Mouse (Mus musculus) embryo, embryonic 11 days (tissue): ENCODE data around the gene Uhrf1bp1.
A peak's percentile ranks its signal among the peaks of the same experiment; 100 is the strongest.

ENCODE experiments used
- DNase-seq: peaks from one replicate; pipeline ENCODE4 v3.0.0-alpha.2; 2015

Gene Uhrf1bp1

GRCm38 (mm10) chr17:27911371-27911770, 55.1 kb downstream of the Uhrf1bp1 start:
- no peak for DNase-seq

- no peak for DNase-seq
Measured at GRCm38 (mm10) chr17:27914742-27915141, 58.5 kb downstream of the Uhrf1bp1 start.

GRCm38 (mm10) chr17:27916366-27916765, 60.1 kb downstream of the Uhrf1bp1 start:
- DNase-seq: no peak

DNA sequence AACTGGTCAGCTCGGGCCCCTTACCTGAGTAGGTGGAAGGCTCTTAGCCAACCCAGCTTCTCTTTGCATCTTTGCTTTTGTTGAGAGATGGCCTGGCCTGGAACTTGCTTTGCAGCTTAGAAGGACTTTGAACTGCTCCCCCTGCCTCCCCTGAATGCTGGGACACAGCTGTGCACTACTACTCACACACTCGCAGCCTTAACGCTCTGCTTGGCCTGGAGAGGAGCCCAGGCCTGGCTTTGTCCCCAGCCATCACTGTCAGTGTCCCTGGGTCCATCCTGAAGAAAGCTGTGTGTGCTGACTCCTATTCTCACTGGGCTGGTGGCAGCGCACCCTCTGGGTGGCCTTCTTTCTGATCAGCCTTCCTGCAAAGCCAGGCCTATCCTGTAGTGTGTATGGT, 64.4 kb downstream of the Uhrf1bp1 start:
- no peak for DNase-seq

- no peak for DNase-seq
Measured at GRCm38 (mm10) chr17:27922174-27922712, 66.0 kb downstream of the Uhrf1bp1 start.

DNA sequence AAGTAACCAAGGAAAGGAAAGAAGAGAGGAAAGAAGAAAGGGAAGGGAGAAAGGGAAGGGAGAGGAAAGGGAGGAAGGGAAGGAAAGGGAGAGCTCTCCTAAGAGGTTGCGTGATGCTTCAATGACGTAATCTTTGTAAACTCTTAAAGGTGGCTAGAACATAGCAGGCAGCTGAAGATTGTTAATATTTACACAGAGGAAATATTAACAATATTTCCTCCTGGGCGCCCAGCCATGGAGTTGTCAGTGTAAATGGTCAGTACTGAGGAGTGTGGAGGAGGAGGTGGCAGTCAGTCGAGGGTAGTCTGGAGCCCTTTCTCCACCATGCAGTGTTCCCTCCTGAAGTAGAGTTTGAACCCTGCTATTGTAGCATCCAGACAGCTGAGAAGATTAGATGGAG, 68.8 kb downstream of the Uhrf1bp1 start:
- DNase-seq: no peak

- DNase-seq: no peak
Measured at GRCm38 (mm10) chr17:27925504-27925903, 69.3 kb downstream of the Uhrf1bp1 start.

DNA sequence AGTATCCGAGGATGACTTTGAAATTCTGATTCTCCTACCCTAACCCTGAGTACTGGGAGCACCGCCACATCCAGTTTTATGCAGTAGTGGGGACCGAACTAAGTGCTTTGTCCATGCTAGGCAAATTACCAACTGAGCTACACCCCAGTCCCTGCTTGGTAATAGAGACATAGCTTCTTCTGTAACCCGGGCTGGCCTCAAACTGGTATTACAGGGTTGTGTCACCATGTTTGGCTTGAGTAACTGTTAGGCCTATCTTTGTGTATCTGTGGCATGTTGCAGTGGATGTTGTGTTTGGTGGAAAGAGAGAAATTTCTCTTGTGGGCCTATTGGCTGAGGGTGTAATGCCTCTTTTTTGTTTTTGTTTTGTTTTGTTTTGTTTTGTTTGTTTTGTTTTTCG, 74.0 kb downstream of the Uhrf1bp1 start:
- no peak for DNase-seq

- no peak for DNase-seq
Measured at GRCm38 (mm10) chr17:27931826-27932225, 75.6 kb downstream of the Uhrf1bp1 start.

- no peak for DNase-seq
Measured at GRCm38 (mm10) chr17:27934136-27934910, 78.1 kb downstream of the Uhrf1bp1 start.

DNA sequence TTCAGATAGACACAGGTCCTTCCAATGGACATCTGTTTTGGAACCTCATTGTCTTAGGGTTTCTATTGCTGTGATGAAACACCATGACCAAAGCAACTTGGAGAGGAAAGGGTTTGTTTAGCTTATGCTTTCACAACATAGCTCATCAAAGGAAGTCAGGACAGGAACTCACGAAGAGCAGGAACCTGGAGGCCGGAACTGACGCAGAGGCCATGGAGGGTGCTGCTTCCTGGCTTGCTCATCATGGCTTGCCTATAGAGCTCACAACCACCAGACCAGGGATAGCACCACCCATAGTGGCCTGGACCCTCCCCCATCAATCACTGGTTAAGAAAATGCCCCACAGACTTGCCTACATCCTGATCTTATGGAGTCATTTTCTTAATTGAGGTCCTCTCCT, 78.8 kb downstream of the Uhrf1bp1 start:
- no peak for DNase-seq

DNA sequence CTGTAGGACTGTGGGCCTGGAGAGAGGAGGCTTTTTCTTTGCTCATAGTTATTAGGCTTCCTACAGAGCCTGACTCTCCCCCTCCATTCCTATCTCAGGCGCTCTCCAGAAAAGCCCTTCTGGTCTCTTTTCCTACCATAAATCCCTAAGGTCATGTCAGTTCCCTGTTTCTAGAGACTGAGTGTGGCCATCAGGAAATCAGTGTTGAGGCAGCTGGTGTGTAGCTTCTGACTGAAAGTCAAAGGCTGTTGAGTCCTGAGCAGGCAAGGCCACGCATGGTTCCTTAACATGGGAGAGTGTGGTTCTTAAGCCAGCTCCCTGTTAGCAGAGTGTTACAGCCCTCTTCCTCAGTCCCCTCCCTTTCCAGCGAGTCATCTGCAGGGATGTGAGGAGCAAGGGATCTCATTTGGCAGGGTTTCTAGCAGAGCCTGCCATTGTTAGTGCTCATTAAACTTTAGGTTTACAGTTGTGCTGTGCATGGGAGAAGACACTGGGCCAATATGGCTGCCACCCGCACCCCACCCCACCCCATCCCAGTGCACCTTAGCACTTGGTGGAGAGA, 80.9 kb downstream of the Uhrf1bp1 start:
- no peak for DNase-seq

DNA sequence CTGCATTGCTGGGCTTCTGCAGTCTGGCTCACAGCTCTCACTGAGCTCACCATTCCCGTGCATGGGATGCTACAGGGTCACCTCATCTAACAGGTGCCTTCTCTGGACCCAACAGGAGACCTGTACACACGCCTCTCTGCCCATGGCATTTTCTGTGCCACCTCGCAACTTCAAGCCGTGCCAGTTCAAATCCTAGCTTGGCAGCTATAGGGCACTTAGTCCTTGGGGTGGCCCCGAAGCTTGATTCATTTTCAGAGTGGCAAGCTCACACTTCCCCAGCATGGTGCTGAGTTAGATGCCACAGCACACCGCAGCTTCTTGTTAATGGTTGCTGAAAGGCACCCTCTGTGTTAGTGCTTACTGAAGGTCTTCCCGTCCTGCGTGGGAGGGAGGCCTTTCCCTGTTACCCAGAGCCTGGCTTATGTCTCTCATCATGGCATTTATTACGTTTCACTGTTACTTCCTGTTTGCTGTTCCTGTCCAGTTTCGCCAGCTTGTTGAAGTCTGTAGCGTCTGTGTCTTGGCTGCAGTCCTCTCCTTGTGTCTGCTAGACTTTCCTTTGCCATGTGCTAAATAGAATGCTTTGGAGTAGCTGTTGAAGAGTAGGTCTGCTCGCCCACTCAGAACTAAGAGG, 82.0 kb downstream of the Uhrf1bp1 start:
- peak; percentile 22 for DNase-seq

DNA sequence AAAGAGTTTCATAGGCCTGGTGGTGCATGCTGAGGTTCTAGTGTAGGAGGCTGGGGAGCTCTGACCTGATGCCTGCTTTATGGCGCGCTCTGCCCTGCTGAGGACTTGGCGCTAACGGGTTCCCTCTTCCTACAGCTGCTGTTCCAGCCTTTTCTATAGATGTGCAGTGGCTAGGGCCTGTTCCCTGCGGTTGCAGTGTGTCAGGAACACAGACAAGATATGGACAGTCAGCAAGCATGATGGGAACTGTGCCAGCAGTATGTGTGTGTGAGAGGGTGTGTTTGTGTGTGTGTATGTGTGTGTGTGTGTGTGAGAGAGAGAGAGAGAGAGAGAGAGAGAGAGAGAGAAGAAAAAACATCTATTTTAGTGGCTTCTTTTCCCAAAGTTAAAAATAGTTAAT, 82.8 kb downstream of the Uhrf1bp1 start:
- DNase-seq: no peak

DNA sequence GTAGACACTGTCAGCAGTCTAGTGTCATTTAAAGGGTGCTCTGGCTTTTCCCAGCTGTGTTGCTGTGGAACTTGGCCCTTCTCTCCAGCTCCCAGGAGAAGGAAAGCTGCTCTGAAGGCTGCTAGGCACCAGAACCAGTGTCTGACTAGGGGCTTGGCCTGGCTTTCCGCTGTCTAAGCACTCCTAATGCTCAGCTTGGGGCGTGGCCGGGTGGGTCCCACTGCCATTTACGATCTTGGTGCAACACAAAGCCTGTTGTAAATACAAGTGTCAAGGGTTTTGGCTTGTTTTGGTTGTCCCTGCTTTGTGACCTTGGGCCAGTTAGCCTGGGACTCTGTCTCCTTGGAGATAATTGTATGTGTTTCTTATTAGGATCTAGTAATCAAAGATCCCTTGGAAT, 84.1 kb downstream of the Uhrf1bp1 start:
- DNase-seq: peak; percentile 21

DNA sequence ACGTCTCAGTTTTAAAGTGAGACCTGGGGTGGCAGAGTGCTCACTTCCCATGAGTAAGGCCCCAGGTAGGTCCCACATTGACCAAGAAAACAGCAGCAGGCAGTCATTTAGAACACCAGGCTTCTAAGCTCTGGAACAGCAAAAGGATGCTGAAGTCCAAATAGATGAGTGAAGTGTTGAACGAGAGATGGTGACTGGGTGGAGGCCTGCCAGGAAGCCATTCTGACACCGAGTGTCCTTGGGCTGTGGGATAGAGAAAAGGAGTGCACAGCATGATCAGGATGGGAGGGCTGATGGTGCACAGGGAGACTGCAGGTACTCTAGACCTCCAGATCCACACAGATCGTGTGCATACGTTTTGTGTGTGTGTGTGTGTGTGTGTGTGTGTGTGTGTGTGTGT, 84.9 kb downstream of the Uhrf1bp1 start:
- no peak for DNase-seq

- DNase-seq: no peak
Measured at GRCm38 (mm10) chr17:27941698-27942097, 85.5 kb downstream of the Uhrf1bp1 start.

GRCm38 (mm10) chr17:27942131-27942530, 85.9 kb downstream of the Uhrf1bp1 start:
- DNase-seq: no peak

DNA sequence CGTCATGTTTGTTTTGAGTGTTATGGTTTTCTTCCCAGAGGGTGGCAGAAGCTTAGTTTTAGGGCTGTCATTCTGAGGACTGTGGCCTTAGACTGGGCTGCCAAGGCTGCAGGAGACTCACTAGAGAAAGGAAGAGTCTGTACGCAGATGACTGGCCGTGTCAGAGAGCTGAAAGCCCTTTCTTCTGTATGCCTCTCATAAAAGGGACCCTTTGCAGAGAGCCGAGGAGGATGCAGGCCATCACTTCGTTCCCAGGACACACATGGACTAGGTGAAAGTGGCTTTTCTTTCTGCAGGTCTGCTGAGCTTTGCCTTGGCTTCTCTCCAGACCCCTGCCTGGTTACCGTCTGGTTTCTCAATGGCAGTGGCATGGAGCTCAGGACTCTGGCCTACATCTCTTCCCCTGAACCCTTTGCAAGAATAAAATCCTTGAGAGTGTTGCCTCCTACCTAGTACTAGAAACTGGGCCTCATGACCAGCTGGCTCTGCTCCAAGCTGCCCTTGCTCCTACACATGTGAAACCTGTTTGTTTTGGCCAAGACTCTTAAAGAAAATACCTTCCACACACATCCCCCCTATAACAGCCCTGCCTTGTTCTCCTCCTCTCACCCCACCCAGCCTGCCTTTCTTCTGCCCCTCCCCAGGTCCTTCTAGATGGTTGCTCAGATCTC, 89.4 kb downstream of the Uhrf1bp1 start:
- DNase-seq: no peak

- no peak for DNase-seq
Measured at GRCm38 (mm10) chr17:27946371-27946770, 90.1 kb downstream of the Uhrf1bp1 start.

DNA sequence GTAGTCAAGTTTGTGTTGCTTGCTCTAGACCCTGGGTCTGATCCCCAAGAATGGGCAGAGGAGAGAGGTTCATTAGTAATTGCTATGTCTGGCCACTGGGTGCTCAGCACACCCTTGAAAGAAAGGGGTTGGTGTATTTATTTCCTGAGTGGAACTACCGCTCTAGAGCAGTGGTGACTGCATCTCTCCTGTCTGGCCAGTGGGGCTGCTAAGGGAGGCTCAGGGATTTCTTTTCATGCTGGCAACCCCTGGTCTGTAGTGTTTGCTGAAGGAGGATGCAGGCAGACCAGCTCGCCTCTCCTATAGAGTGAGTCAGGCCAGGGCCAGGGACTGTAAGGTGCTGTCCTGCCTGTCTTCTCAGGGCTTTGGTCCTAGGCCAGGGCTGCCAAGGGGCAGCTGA, 90.9 kb downstream of the Uhrf1bp1 start:
- no peak for DNase-seq
